Comparison of ENCODE assay signal across 19 mouse cellular contexts in the genomic region with DNA sequence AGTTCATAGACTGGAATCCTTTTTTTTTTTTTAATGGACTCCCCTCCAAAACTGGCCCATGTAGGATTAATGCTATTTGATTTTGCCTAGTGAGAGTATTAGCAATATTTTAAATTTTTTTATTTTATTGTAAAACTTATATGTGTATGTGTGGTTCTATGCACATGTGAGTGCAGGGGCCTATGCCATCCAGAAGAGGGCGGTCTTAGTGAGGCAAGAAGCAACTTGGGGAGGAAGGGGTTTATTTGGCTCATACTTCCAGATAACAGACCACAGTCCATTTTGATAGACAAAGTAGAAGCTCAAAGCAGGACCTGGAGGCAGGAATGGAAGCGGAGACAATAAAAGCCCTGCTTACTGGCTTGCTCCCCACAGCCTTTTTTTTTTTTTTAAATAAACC. TPM values are rescaled to one million over a fixed set of nuclear protein-coding genes. Genes with fewer than 3 reads are reported as not detected.
DNase-seq lines count a peak whose midpoint lies in the region; ATAC-seq and TF ChIP-seq lines count a peak whose summit lies in the region.
"Had no signal": no experiment of that assay in that cellular context is flagged by ENCODE, and none has a peak within 500 bp of the region (broad histone marks: within the 10 kb centered on the region; RNA-seq: fewer than 3 reads in every experiment).

No protein-coding gene starts in this region.

- no peak for ATAC-seq in intestine, postnatal 0 days
- ATAC-seq in intestine, embryonic 15.5 days, result no peak
- ATAC-seq: midbrain, embryonic 15.5 days had no signal

- no peak overlapping the region for H3ac ChIP-seq in myocyte (ENCODE audit: control insufficient read depth, insufficient read length)

- 95% methylated on average over 2 of the region's 2 CpGs for WGBS in intestine, postnatal 0 days
- WGBS in intestine, embryonic 15.5 days, result 95% methylated on average over 2 of the region's 2 CpGs
- 92% methylated on average over 2 of the region's 2 CpGs for whole genome bisulfite sequencing in forebrain, embryonic 10.5 days

- TF ChIP-seq POLR2A in myocyte (IDR thresholded peaks at IDR 0.05; ENCODE audit: insufficient read length, low read depth), result no peak

- H3K9me3 ChIP-seq in intestine, postnatal 0 days (ENCODE audit: control insufficient read depth), result no peaks in the 10 kb centered on the region
- H3K9me3 ChIP-seq in intestine, embryonic 15.5 days, result no peaks in the 10 kb centered on the region
- H3K9me3 ChIP-seq in forebrain, embryonic 10.5 days, result no peaks in the 10 kb centered on the region
- H3K9me3 ChIP-seq: heart, embryonic 15.5 days; hindbrain, embryonic 12.5 days; limb, embryonic 10.5 days; liver, embryonic 15.5 days; midbrain, embryonic 15.5 days; neural tube, embryonic 13.5 days had no signal

- peak; percentile 37 for TF ChIP-seq CTCF in intestine, postnatal 0 days (IDR thresholded peaks at IDR 0.05; ENCODE audit: low read depth)

- H3K4me2 ChIP-seq in intestine, postnatal 0 days (replicated peaks; ENCODE audit: low read depth), result no peak overlapping the region
- no peak overlapping the region for H3K4me2 ChIP-seq in intestine, embryonic 15.5 days (replicated peaks)
- peak overlapping the region; percentile 43 for H3K4me2 ChIP-seq in myocyte (ENCODE audit: low read depth)
- H3K4me2 ChIP-seq: heart, embryonic 15.5 days; hindbrain, embryonic 12.5 days; liver, embryonic 15.5 days; midbrain, embryonic 15.5 days; neural tube, embryonic 13.5 days had no signal

- no peak overlapping the region for H3K9ac ChIP-seq in intestine, postnatal 0 days (ENCODE audit: low read depth, low read length)
- H3K9ac ChIP-seq in intestine, embryonic 15.5 days, result no peak overlapping the region
- H3K9ac ChIP-seq: heart, embryonic 15.5 days; hindbrain, embryonic 12.5 days; liver, embryonic 15.5 days; midbrain, embryonic 15.5 days; neural tube, embryonic 13.5 days had no signal

- H3K36me3 ChIP-seq in intestine, postnatal 0 days (ENCODE audit: control insufficient read depth, insufficient read depth), result no peaks in the 10 kb centered on the region
- no peaks in the 10 kb centered on the region for H3K36me3 ChIP-seq in intestine, embryonic 15.5 days
- H3K36me3 ChIP-seq in myocyte (ENCODE audit: control insufficient read depth, insufficient read depth), result no peaks in the 10 kb centered on the region
- H3K36me3 ChIP-seq in forebrain, embryonic 10.5 days (replicated peaks), result no peaks in the 10 kb centered on the region
- H3K36me3 ChIP-seq: heart, embryonic 15.5 days; hindbrain, embryonic 12.5 days; limb, embryonic 10.5 days; liver, embryonic 15.5 days; midbrain, embryonic 15.5 days; neural tube, embryonic 13.5 days had no signal

- no peaks in the 10 kb centered on the region for H3K79me2 ChIP-seq in myocyte (ENCODE audit: control insufficient read depth, insufficient read depth)

- H3K27me3 ChIP-seq in intestine, postnatal 0 days (replicated peaks; ENCODE audit: control insufficient read depth, insufficient read depth, low read length), result no peaks in the 10 kb centered on the region
- H3K27me3 ChIP-seq in intestine, embryonic 15.5 days (replicated peaks), result no peaks in the 10 kb centered on the region
- no peaks in the 10 kb centered on the region for H3K27me3 ChIP-seq in myocyte (ENCODE audit: control insufficient read depth, insufficient read depth, insufficient read length)
- H3K27me3 ChIP-seq in forebrain, embryonic 10.5 days (ENCODE audit: poor library complexity, severe bottlenecking), result no peaks in the 10 kb centered on the region
- H3K27me3 ChIP-seq: heart, embryonic 15.5 days; hindbrain, embryonic 12.5 days; liver, embryonic 15.5 days; midbrain, embryonic 15.5 days; neural tube, embryonic 13.5 days had no signal

- no peak overlapping the region for H3K4me3 ChIP-seq in intestine, postnatal 0 days (ENCODE audit: low read depth, low read length)
- H3K4me3 ChIP-seq in intestine, embryonic 15.5 days (replicated peaks), result no peak overlapping the region
- H3K4me3 ChIP-seq in myocyte, result no peak overlapping the region
- H3K4me3 ChIP-seq in forebrain, embryonic 10.5 days, result no peak overlapping the region
- H3K4me3 ChIP-seq: erythroblast, embryonic 14.5 days; heart, embryonic 15.5 days; hindbrain, embryonic 12.5 days; limb, embryonic 10.5 days; liver, embryonic 15.5 days; midbrain, embryonic 15.5 days; neural tube, embryonic 13.5 days had no signal

- H3K4me1 ChIP-seq in intestine, postnatal 0 days (replicated peaks; ENCODE audit: control insufficient read depth, insufficient read depth, low read length), result no peaks in the 10 kb centered on the region; the same call in 1 of the 2 replicates
- H3K4me1 ChIP-seq in intestine, embryonic 15.5 days (replicated peaks), result no peaks in the 10 kb centered on the region
- H3K4me1 ChIP-seq in forebrain, embryonic 10.5 days, result no peaks in the 10 kb centered on the region
- H3K4me1 ChIP-seq: heart, embryonic 15.5 days; hindbrain, embryonic 12.5 days; limb, embryonic 10.5 days; liver, embryonic 15.5 days; midbrain, embryonic 15.5 days; neural tube, embryonic 13.5 days had no signal

- H3K27ac ChIP-seq in intestine, postnatal 0 days (ENCODE audit: low read depth, low read length), result no peak overlapping the region
- no peak overlapping the region for H3K27ac ChIP-seq in intestine, embryonic 15.5 days
- H3K27ac ChIP-seq in forebrain, embryonic 10.5 days, result no peak overlapping the region
- H3K27ac ChIP-seq: heart, embryonic 15.5 days; hindbrain, embryonic 12.5 days; limb, embryonic 10.5 days; liver, embryonic 15.5 days; midbrain, embryonic 15.5 days; neural tube, embryonic 13.5 days had no signal

- DNase-seq in thymus, postnatal 0 days (ENCODE audit: low spot score), result peak; percentile 2
- no peak for DNase-seq in thymus, adult 18-20 months
- peak; percentile 43 for DNase-seq in ES-CJ7 (ENCODE audit: low read depth, low spot score)
- no peak for DNase-seq in forebrain, embryonic 10.5 days (ENCODE audit: extremely low spot score, low spot score)
- DNase-seq: adrenal gland, postnatal 36 days; cerebellum, postnatal 10 days; kidney, adult 11 months; kidney, postnatal 36 days; right cerebral cortex, postnatal 4 days had no signal

TF ChIP-seq in myocyte, 11 proteins besides CTCF, POLR2A, EP300 and RAD21:
- TF ChIP-seq SRF (IDR thresholded peaks at IDR 0.05; ENCODE audit: control insufficient read depth, insufficient read length, low read depth), result no peak
- TF ChIP-seq TCF3 (IDR thresholded peaks at IDR 0.05; ENCODE audit: insufficient read length, low read depth), result no peak
- no peak for TF ChIP-seq MAX (IDR thresholded peaks at IDR 0.05; ENCODE audit: low read depth)
- TF ChIP-seq POLR2AphosphoS2 (IDR thresholded peaks at IDR 0.05; ENCODE audit: insufficient read length, low read depth), result no peak
- TF ChIP-seq CEBPB (IDR thresholded peaks at IDR 0.05; ENCODE audit: insufficient read depth, poor library complexity, severe bottlenecking), result no peak
- no peak for TF ChIP-seq REST (IDR thresholded peaks at IDR 0.05; ENCODE audit: insufficient read depth, insufficient read length)
- no peak for TF ChIP-seq E2F4 (IDR thresholded peaks at IDR 0.05; ENCODE audit: insufficient read depth)
- TF ChIP-seq TCF12 (IDR thresholded peaks at IDR 0.05; ENCODE audit: insufficient read depth, poor library complexity, severe bottlenecking), result no peak
- no peak for TF ChIP-seq MYOD1 (IDR thresholded peaks at IDR 0.05; ENCODE audit: control insufficient read depth in 1 of 3, insufficient read length in 2 of 3, low read depth in 2 of 3)
- no peak for TF ChIP-seq USF1 (IDR thresholded peaks at IDR 0.05; ENCODE audit: low read depth)
- TF ChIP-seq MYOG (IDR thresholded peaks at IDR 0.05; ENCODE audit: control insufficient read depth in 1 of 3, insufficient read depth in 1 of 3, insufficient read length in 2 of 3, low read depth in 2 of 3), result no peak

RNA-seq across cellular contexts. Expression of gene Tmx1, which starts 59.5 kb away (rescaled TPM):
- 64.4 and 70.7 TPM in 2 replicates for polyA plus RNA-seq in intestine, postnatal 0 days (2015; fragmentation: Nextera tagmentation; extraction: Ambion mirVana)
- polyA plus RNA-seq in intestine, embryonic 15.5 days (2015; fragmentation: Nextera tagmentation; extraction: Ambion mirVana), result 104 and 111 TPM in 2 replicates
- polyA plus RNA-seq in thymus, postnatal 0 days (2015; fragmentation: Nextera tagmentation; extraction: Ambion mirVana), result 100 and 107 TPM in 2 replicates
- polyA plus RNA-seq in myocyte (2012; fragmentation: generic; extraction: Trizol), result 11.7 TPM
- 127 and 139 TPM in 2 replicates for polyA plus RNA-seq in forebrain, embryonic 10.5 days (2016; fragmentation: Nextera tagmentation; extraction: Ambion mirVana)

Comparison
In these comparisons a context has a peak if more than half of its experiments do, and no peak if none do; other contexts are left out.
1. DNase-seq: peak in thymus, postnatal 0 days (single experiment) and ES-CJ7 (single experiment); none in thymus, adult 18-20 months (0 of 2) and forebrain, embryonic 10.5 days (single experiment).